Mouse (Mus musculus) embryo, embryonic 9.5 days (tissue): Measurements from ENCODE around the gene Olfr1124.
"Not testable (repeated sequence)": the region's sequence is repeated elsewhere in the genome, so short reads cannot be mapped to it uniquely, and the experiment has no call there.

Source experiments
- DNase-seq: peaks from one replicate; pipeline ENCODE4 v3.0.0-alpha.2; 2017; ENCODE audit errors: extremely low spot score

The Olfr1124 gene

GRCm38 (mm10) chr2:87429975-87430374 is at the start of gene Olfr1124:
TSS of gene Olfr1124 (plus strand) at chr2:87430275.
- DNase-seq, result no peak

DNA sequence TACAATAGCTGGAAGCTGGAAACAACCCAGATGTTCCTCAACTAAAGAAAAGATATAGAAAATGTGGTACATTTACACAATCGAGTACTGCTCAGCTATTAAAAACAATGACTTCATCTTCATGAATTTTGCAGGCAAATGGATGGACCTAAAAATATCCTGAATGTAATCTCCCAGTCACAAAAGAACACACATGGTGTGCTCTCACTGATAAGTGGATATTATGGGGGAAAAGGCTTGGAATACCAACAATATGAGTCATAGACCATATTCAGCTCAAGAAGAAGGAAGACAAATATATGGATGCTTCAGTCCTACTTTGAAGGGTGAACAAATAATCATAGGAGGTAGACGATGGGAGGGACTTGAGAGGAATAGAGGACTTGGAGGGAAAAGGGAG is 46.1 kb upstream of the Olfr1124 start:
- no peak for DNase-seq

- no peak for DNase-seq
Measured at GRCm38 (mm10) chr2:87385549-87385948, 44.5 kb upstream of the Olfr1124 start, which contains the start of gene Olfr1122. TSS of gene Olfr1122 (plus strand) at chr2:87385849.

DNA sequence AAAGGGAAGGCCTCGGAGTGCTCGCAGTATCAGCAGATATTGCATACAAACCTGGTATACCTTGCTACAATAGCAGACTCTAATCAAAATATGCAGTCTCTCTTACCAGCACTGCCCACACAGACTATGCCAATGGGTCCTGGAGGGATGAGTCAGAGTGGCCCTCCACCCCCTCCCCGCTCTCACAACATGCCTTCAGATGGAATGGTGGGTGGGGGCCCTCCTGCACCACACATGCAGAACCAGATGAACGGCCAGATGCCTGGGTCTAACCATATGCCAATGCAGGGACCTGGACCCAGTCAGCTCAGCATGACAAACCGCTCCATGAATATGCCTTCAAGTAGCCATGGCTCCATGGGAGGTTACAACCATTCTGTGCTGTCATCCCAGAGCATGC is 36.5 kb upstream of the Olfr1124 start:
- DNase-seq, result not testable (repeated sequence)

DNA sequence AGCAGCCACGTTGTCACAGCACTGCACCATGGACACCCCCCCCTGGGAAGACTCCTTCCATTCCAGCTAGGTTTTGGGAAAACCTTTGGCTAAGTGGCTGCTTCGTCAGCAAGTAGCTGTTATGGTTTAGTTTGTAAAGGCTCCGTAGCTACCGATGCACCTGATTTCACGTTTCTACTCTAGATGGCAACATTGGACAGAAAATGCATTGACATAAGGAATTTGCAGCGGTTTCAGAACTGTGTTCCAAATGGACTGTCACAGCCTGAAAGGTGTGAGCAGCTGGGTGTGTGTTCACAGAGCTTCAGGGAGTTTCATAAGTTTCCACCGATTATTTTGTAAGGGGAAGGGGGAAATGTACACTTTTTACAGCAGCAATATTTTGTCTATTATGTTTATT is 35.4 kb upstream of the Olfr1124 start:
- not testable (repeated sequence) for DNase-seq

GRCm38 (mm10) chr2:87416335-87416734 is 13.7 kb upstream of the Olfr1124 start, which contains the start of gene Olfr1123:
TSS of gene Olfr1123 (plus strand) at chr2:87416635.
- no peak for DNase-seq

- DNase-seq, result no peak
Measured at GRCm38 (mm10) chr2:87437731-87438130, 7.7 kb downstream of the Olfr1124 start.

DNA sequence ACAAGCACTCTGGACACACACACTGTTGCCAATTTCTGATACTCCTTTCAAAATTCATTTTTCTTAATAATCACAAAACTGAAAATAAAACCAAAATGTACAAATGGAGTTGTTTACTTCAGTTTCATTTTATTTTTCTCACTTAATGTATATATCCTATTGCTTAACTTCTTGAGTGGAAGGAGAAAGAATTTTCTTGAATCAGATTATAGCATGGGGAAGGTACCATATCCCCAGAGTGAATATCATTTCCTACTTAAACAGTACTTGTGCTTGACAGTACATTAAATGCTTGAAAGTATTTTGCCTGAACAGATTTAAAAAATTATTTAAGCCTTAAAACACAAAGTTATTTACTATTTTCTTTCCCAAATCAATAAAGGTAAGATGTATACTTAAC is 23.6 kb downstream of the Olfr1124 start, which contains the start of gene Olfr1126:
Gene Olfr1126 (plus strand): TSS at position 301 of the 400 bp plus-strand sequence.
- DNase-seq, result no peak

DNA sequence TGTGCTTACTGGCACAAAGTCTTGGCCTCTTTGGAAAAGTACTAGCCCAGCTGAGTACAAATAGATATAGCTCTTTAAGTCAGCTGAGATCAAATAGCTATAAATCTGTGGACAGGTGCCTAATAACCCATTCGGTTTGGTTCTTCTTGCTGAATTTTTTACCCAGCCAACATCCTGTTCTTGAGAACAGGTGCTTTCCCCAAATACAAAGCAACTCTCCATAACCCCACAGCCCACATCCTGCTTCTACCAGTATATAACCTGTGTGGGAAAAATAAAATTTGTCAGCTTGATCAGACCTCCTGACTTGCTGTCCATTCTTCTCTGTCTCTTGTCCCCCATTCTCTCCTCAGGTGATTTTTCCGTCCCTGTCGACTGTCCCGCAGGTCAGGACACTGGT is 31.7 kb downstream of the Olfr1124 start:
- no peak for DNase-seq

DNA sequence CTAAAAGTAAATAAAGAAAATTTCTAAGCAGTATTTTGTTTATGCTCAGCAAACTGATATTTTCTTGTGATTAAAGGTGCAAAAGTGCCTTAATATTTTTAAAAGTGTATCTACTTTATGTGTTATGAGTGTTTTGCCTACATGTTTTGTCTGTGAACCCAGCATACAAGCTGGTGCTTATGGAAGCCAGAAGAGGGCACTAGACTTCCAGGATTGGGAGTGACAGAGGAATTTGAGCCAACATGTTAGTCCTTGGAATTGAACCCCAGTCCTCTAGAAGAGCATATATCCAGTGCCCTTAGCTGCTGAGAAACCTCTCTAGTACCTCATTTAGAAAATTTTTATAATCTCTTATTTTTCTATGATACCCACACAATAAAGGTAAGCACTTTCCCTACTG is 50.1 kb downstream of the Olfr1124 start:
- DNase-seq, result no peak

DNA sequence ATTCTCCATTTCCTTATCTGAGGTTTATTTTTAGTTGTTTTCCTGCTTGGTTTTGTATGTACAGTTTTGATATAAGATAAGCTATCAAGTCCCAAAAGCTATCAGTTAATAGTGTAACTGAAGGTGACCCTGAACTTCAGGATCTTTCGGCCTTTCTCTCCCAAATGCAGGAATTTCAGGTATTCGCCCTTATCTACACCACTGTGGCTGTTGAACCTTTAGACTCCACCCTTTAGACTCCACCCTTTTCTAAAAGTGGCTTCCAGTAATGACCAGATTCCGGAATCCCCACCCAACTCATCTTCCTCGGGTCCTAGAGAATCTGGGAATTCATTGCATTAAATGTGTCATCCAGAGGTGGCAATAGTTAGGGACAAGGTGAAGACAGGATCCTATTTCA is 51.1 kb downstream of the Olfr1124 start:
- DNase-seq, result no peak

DNA sequence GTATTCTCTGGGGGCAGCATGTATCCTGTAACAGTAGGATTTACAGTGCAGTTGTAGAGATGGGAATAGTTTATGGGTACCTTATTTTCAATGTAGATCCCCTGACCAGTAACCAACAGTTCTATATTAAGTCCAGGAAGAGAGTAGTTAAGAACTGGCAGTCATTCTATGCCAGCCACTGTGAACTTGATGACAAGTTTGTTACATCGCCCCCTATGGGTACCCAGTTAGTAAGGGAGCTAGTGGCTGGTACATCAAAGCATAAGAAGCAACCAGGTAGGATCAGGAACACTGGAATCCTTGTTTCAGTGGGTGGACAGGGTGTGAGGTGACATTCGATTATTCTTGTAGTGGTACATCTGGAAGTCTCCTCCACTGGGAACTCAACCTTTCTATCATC is 52.2 kb downstream of the Olfr1124 start:
- DNase-seq, result no peak
